Mouse (Mus musculus) frontal cortex, postnatal 25 days (tissue): ENCODE measurements around the gene Hist1h1d.
"Not testable (repeated sequence)": the region's sequence is repeated elsewhere in the genome, so short reads cannot be mapped to it uniquely, and the experiment has no call there.

Source experiments
- DNase-seq, 2 experiments: peaks; one replicate each; pipeline ENCODE4 v3.0.0; 2022; ENCODE audit warnings: low spot score in 2 of 2

Gene Hist1h1d

GRCm38 (mm10) chr13:23546694-23547093, 6.4 kb upstream of the Hist1h1d start:
- no peak for DNase-seq

- no peak for DNase-seq
Measured at GRCm38 (mm10) chr13:23550761-23551145, 2.3 kb upstream of the Hist1h1d start.

GRCm38 (mm10) chr13:23551146-23551834, 1.8 kb upstream of the Hist1h1d start, which contains the start of gene Hist1h4f:
Hist1h4f (minus strand) TSS chr13:23551648.
- DNase-seq = peak; percentile 83 to 87

- no peak for DNase-seq
Measured at GRCm38 (mm10) chr13:23551931-23552914, 839 bp upstream of the Hist1h1d start.

- no peak for DNase-seq
Measured at GRCm38 (mm10) chr13:23554393-23554792, 1.3 kb downstream of the Hist1h1d start.

GRCm38 (mm10) chr13:23554925-23555838, 2.1 kb downstream of the Hist1h1d start:
- peak; percentile 67 to 71 for DNase-seq

- peak in 1 of 2 experiments; percentile 48 for DNase-seq
Measured at GRCm38 (mm10) chr13:23555839-23556416, 2.9 kb downstream of the Hist1h1d start.

- DNase-seq = no peak
Measured at GRCm38 (mm10) chr13:23556906-23557305, 3.8 kb downstream of the Hist1h1d start.

GRCm38 (mm10) chr13:23560699-23561098, 7.6 kb downstream of the Hist1h1d start:
- DNase-seq = not testable (repeated sequence)

- DNase-seq = not testable (repeated sequence)
Measured at GRCm38 (mm10) chr13:23561531-23561882, 8.4 kb downstream of the Hist1h1d start.

- DNase-seq = peak; percentile 93 to 94
Measured at GRCm38 (mm10) chr13:23561883-23562659, 9.0 kb downstream of the Hist1h1d start, which contains the start of gene Hist1h3e. Hist1h3e (minus strand) TSS chr13:23562369.

- no peak for DNase-seq
Measured at GRCm38 (mm10) chr13:23562699-23563462, 9.8 kb downstream of the Hist1h1d start.

GRCm38 (mm10) chr13:23564482-23564881, 11.4 kb downstream of the Hist1h1d start:
- DNase-seq = no peak

- DNase-seq = not testable (repeated sequence)
Measured at GRCm38 (mm10) chr13:23570261-23571021, 17.4 kb downstream of the Hist1h1d start.

GRCm38 (mm10) chr13:23571022-23571503, 18.0 kb downstream of the Hist1h1d start, which contains the start of the genes Hist1h2ae and Hist1h2bg:
Hist1h2ae (minus strand) TSS chr13:23571220.
Hist1h2bg (plus strand) TSS chr13:23571396.
- DNase-seq = peak; percentile 58 to 66

- not testable (repeated sequence) for DNase-seq
Measured at GRCm38 (mm10) chr13:23571504-23572217, 18.6 kb downstream of the Hist1h1d start.

GRCm38 (mm10) chr13:23572218-23573033, 19.4 kb downstream of the Hist1h1d start:
- DNase-seq = no peak
